Mouse (Mus musculus) cortical plate, adult 2 months (tissue): ENCODE measurements at regions not wholly inside any gene's neighbourhood (a gene's known extent, or its start where the extent isn't known, plus 50 kb on each side); places are given as distances from the start of the nearest gene placed in this dataset.

Source experiments
- CTCF ChIP-seq: fragments of 200-500 bp; IDR thresholded peaks from 2 replicates; pipeline ENCODE4 v1.5.1; 2011; ENCODE audit warnings: mild to moderate bottlenecking, control low read depth, low read length; ENCODE audit not compliant: insufficient read depth; ENCODE audit errors: extremely low read depth
- POLR2A ChIP-seq: fragments of 200-500 bp; IDR thresholded peaks from 2 replicates; pipeline ENCODE4 v1.6.1; 2011; ENCODE audit warnings: mild to moderate bottlenecking, low read length, control low read depth; ENCODE audit not compliant: insufficient read depth; ENCODE audit errors: extremely low read depth

DNA sequence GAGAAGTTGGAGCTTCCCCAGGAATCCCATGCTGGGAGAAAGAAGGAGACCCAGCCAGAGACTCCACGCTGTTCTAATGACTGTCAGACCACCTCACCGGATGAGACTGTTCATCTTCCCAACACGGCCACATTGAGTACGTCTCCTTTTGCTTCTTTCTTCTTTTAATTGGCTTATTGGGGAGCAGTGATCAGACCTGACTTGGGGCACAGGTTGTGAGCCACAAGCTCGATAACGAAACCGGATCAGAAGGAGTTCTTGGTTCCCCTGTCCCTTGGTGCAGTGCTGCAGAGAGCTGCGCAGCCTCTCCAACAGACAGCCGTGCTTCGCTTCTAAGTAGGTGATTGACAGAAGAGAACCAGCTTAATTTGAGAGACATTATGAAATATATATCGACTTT, 188.4 kb downstream of the Rpap3 start:
- no peak for TF ChIP-seq CTCF
- TF ChIP-seq POLR2A, result no peak
